Mouse (Mus musculus) midbrain, postnatal 0 days (tissue): ENCODE measurements around the gene Ttll11. TPM values are rescaled to one million over a fixed set of nuclear protein-coding genes. Genes with fewer than 3 reads are reported as not detected.

Source experiments
- ATAC-seq: fragments of 200-750 bp; cut with Nextera tagmentation; 2 replicates; pipeline ENCODE4 v1.8.0; 2017; ENCODE audit warnings: moderate number of reproducible peaks, mild to moderate bottlenecking, moderate TSS enrichment, moderate library complexity; ENCODE audit not compliant: low FRiP score
- DNase-seq: peaks from one replicate; pipeline ENCODE4 v3.0.0-alpha.2; 2015; ENCODE audit warnings: low spot score
- H3K27ac ChIP-seq: fragments of 300-500 bp; sonication (generic); 2 replicates; pipeline ENCODE4 v1.5.1; 2014; ENCODE audit warnings: low read depth, mild to moderate bottlenecking, low read length, mixed read lengths
- H3K27me3 ChIP-seq: fragments of 300-500 bp; sonication (generic); 2 replicates; pipeline ENCODE4 v1.6.1; 2014; ENCODE audit warnings: low read length, control low read depth, mixed read lengths; ENCODE audit not compliant: insufficient read depth
- H3K36me3 ChIP-seq: fragments of 300-500 bp; sonication (generic); 2 replicates; pipeline ENCODE4 v1.6.1; 2014; ENCODE audit warnings: low read length, control low read depth, mixed read lengths; ENCODE audit not compliant: insufficient read depth
- H3K4me1 ChIP-seq: fragments of 300-500 bp; sonication (generic); 2 replicates; pipeline ENCODE4 v1.6.1; 2014; ENCODE audit warnings: mild to moderate bottlenecking, control low read depth, antibody characterized with exemption, low read length, mixed read lengths; ENCODE audit not compliant: insufficient read depth
- H3K4me2 ChIP-seq: fragments of 300-500 bp; sonication (generic); 2 replicates; pipeline ENCODE4 v1.6.1; 2014; ENCODE audit warnings: low read depth, mild to moderate bottlenecking, low read length, mixed read lengths; ENCODE audit not compliant: poor library complexity, severe bottlenecking
- H3K4me3 ChIP-seq: fragments of 300-500 bp; sonication (generic); 2 replicates; pipeline ENCODE4 v1.5.1; 2014; ENCODE audit warnings: low read depth, mild to moderate bottlenecking, low read length, moderate library complexity
- H3K9ac ChIP-seq: fragments of 300-500 bp; sonication (generic); replicated peaks from 2 replicates; pipeline ENCODE4 v1.6.1; 2014; ENCODE audit warnings: mild to moderate bottlenecking, low read length, moderate library complexity, mixed read lengths; ENCODE audit not compliant: poor library complexity, severe bottlenecking
- H3K9me3 ChIP-seq: fragments of 300-500 bp; sonication (generic); 2 replicates; pipeline ENCODE4 v1.6.1; 2016; ENCODE audit warnings: low read length, control low read depth
- CTCF ChIP-seq: IDR thresholded peaks from 2 replicates; pipeline ENCODE4 v1.5.1; 2016; ENCODE audit warnings: antibody characterized with exemption, mild to moderate bottlenecking
- WGBS: fragments of 180-500 bp; shearing (Covaris S2); extraction: QIAGEN DNeasy Blood & Tissue Kit; methylation state at CpG from one replicate; pipeline ENCODE4 v1.1.7; 2014; 5-methylcytosine and 5-hydroxymethylcytosine counted together
- polyA plus RNA-seq: library from polyadenylated mRNA; unstranded; fragments of >200 nt; fragmentation: Nextera tagmentation; extraction: Ambion mirVana; gene quantifications from 2 replicates; pipeline ENCODE4 v1.2.1, GENCODE M21; 2015
- total RNA-seq: library from RNA; depleted of rRNA; stranded (reverse); fragments of >200 nt; gene quantifications from 2 replicates; pipeline ENCODE4 v1.2.3, GENCODE M21; 2014

Ttll11 gene
- total and polyA plus RNA-seq, 2 experiments from 2014 or later = 7.8 to 15.8 TPM

- Histone ChIP-seq H3K27ac (no peak overlapping the region), H3K36me3 (no peaks in the 10 kb centered on the region), H3K4me3 (no peak overlapping the region), H3K27me3 (no peaks in the 10 kb centered on the region), H3K4me2 (no peak overlapping the region), H3K9ac (no peak overlapping the region), H3K4me1 (no peaks in the 10 kb centered on the region), H3K9me3 (no peaks in the 10 kb centered on the region)
- WGBS = 78% methylated on average over 10 of the region's 10 CpGs
- DNase-seq = no peak
- TF ChIP-seq CTCF = no peak
- no peak for ATAC-seq
Observed at GRCm38 (mm10) chr2:35965883-35966513, 13.7 kb downstream of the Ttll11 start.

- no peaks in the 10 kb centered on the region for H3K36me3 ChIP-seq
- H3K4me3 ChIP-seq = no peak overlapping the region
- H3K9ac ChIP-seq = no peak overlapping the region
- 86% methylated on average over 2 of the region's 2 CpGs for WGBS
- H3K9me3 ChIP-seq = no peaks in the 10 kb centered on the region
- TF ChIP-seq CTCF = no peak
- no peak for DNase-seq
- H3K27me3 ChIP-seq = no peaks in the 10 kb centered on the region
- H3K4me1 ChIP-seq = no peaks in the 10 kb centered on the region
- H3K27ac ChIP-seq = no peak overlapping the region
- no peak for ATAC-seq
- H3K4me2 ChIP-seq = no peak overlapping the region
Observed at GRCm38 (mm10) chr2:35963280-35963679, 16.4 kb downstream of the Ttll11 start.

GRCm38 (mm10) chr2:35961593-35962127 lies 18.1 kb downstream of the Ttll11 start:
- Histone ChIP-seq H3K36me3 (no peaks in the 10 kb centered on the region), H3K27me3 (no peaks in the 10 kb centered on the region), H3K9me3 (no peaks in the 10 kb centered on the region), H3K9ac (no peak overlapping the region), H3K4me3 (no peak overlapping the region), H3K4me1 (no peaks in the 10 kb centered on the region), H3K27ac (no peak overlapping the region), H3K4me2 (no peak overlapping the region)
- DNase-seq (no peak), ATAC-seq (no peak)
- TF ChIP-seq CTCF = no peak
- 85% methylated on average over 3 of the region's 3 CpGs for WGBS

GRCm38 (mm10) chr2:35957471-35958140 lies 22.1 kb downstream of the Ttll11 start:
- H3K9me3 ChIP-seq = no peaks in the 10 kb centered on the region
- H3K27me3 ChIP-seq = no peaks in the 10 kb centered on the region
- DNase-seq (no peak), ATAC-seq (no peak)
- H3K36me3 ChIP-seq = no peaks in the 10 kb centered on the region
- no peak for TF ChIP-seq CTCF
- H3K4me3 ChIP-seq = no peak overlapping the region
- 83% methylated on average over 7 of the region's 7 CpGs for WGBS
- H3K4me1 ChIP-seq = no peaks in the 10 kb centered on the region
- no peak overlapping the region for H3K27ac ChIP-seq
- H3K4me2 ChIP-seq = no peak overlapping the region
- H3K9ac ChIP-seq = no peak overlapping the region

- H3K9ac ChIP-seq = no peak overlapping the region
- H3K36me3 ChIP-seq = no peaks in the 10 kb centered on the region
- no peak overlapping the region for H3K4me3 ChIP-seq
- 58% methylated on average over 5 of the region's 5 CpGs for WGBS
- no peaks in the 10 kb centered on the region for H3K27me3 ChIP-seq
- H3K27ac ChIP-seq = no peak overlapping the region
- H3K4me1 ChIP-seq = no peaks in the 10 kb centered on the region
- no peaks in the 10 kb centered on the region for H3K9me3 ChIP-seq
- TF ChIP-seq CTCF = no peak
- no peak for ATAC-seq
- no peak overlapping the region for H3K4me2 ChIP-seq
- DNase-seq = no peak
Observed at GRCm38 (mm10) chr2:35955211-35955610, 24.5 kb downstream of the Ttll11 start.

GRCm38 (mm10) chr2:35952187-35952958 lies 27.3 kb downstream of the Ttll11 start:
- TF ChIP-seq CTCF = no peak
- Histone ChIP-seq H3K9ac (no peak overlapping the region), H3K4me3 (no peak overlapping the region), H3K9me3 (no peaks in the 10 kb centered on the region), H3K36me3 (no peaks in the 10 kb centered on the region), H3K27me3 (no peaks in the 10 kb centered on the region), H3K27ac (no peak overlapping the region), H3K4me1 (no peaks in the 10 kb centered on the region), H3K4me2 (no peak overlapping the region)
- WGBS = 57% methylated on average over 16 of the region's 16 CpGs
- DNase-seq = peak; percentile 26
- ATAC-seq = no peak
